Mouse (Mus musculus) 416B (cell line): ENCODE measurements around the gene Cds1.

Experiments used
- DNase-seq: peaks from one replicate; pipeline ENCODE4 v3.0.0; 2011; ENCODE audit warnings: low read depth

The Cds1 gene

GRCm38 (mm10) chr5:101764554-101765347 lies at the start of gene Cds1:
Cds1 (plus strand) TSS chr5:101765130.
- no peak for DNase-seq

GRCm38 (mm10) chr5:101724216-101724615 lies 40.7 kb upstream of the Cds1 start:
- DNase-seq, result no peak

- no peak for DNase-seq
Observed at GRCm38 (mm10) chr5:101724756-101725155, 40.2 kb upstream of the Cds1 start.

- DNase-seq, result no peak
Observed at GRCm38 (mm10) chr5:101725703-101726102, 39.2 kb upstream of the Cds1 start.

DNA sequence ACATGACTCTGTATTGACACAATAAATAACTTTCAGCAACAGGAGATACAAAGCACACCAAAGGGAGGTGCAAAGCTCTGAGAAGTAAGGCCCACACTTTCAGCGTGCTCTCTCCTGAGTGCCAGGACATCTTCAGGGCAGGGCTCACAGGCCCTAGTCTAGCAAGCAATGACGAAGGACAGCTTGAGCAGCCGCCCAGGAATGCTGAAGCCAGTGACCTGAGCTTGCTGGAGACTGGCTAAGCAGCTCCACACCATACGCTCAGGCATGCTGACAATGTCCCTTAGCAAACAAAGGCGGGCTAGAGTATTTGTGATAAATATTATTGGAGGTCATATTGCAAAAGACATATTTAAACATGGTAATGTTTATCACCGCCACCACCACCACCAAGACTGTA lies 38.6 kb upstream of the Cds1 start:
- DNase-seq, result no peak

DNA sequence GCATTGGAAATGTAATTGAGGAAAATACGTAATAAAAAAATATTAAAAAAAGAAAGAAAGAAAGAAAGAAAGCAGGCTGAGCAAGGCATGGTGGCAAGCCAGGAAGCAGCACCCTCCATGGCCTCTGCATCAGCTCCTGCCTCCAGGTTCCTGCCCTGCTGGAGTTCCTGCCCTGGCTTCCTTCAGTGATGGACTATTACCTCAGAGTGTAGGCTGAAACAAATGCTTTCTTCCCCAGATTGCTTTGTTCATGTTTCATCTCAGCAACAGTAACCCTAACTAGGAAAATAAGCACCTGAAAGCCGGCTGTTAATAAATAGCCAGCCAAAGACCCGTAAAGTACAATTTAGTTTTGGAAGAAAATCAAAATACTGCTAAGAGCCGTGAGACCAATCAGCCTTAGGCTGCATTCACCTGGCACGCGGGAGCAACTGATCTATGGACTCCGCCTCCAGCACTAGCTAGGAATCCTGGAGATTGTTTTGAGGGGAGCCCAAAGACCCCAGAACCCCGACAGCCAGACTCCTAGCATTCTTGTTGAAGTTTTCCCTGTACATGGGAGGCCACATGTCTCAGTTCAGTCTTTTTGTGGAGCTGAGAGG lies 36.5 kb upstream of the Cds1 start:
- DNase-seq, result no peak

DNA sequence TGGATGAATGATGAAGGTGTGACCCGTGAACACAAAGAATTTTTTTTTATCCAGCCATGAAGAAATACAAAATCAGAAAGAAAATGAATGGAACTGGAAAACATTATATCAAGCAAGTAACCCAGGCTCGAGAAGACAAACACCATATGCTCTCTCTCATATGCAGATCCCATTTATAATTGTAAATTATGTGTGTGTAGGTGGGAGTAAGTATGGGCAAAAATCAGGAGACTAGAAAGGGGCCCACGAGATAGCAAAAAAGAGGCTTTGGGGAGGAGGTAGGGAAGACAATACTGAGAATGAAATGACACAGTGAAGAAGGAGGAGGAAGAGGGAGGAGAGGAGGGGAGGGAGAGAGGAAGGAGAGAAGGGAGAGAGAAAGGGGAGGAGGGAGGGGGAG lies 27.6 kb upstream of the Cds1 start:
- no peak for DNase-seq

GRCm38 (mm10) chr5:101740471-101741223 lies 24.3 kb upstream of the Cds1 start:
- no peak for DNase-seq

GRCm38 (mm10) chr5:101741224-101741591 lies 23.7 kb upstream of the Cds1 start:
- no peak for DNase-seq

DNA sequence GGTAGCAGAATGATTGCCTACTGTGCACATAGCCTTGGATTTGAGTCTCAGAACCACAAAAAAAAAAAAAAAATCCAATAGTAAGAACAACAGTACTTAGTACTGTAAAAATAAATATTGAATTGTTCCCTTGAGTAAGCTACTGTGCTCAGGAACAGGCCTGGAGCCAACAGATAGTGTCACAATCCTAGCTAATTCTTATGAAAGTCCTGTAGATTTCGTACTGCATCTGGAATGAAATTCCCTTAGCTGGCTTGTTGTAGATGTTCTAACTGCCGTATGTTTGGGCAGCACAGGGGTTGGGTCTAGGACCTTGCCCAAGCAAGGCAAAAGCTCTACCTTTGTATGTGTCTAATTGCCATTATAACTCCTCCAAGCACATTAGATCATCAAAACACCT lies 22.9 kb upstream of the Cds1 start:
- no peak for DNase-seq

DNA sequence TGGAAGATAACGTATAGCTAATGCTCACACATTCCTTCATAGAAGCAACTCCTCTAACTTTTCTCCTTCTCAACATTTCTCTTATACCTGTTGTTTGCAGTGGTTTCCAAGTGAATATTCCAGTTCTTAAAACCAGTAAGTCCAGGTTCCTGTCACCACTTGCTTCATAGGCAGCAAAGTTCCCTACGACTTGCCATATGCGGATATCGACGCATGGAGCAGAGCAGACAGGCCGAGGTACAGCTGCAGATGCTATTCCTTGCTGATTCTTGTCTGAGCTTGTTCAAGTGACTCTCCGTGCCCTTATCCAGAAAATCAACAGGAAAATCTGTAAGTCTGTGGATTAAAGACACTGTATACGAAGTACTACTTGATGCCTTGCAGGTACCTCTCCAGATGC lies 22.5 kb upstream of the Cds1 start:
- no peak for DNase-seq

DNA sequence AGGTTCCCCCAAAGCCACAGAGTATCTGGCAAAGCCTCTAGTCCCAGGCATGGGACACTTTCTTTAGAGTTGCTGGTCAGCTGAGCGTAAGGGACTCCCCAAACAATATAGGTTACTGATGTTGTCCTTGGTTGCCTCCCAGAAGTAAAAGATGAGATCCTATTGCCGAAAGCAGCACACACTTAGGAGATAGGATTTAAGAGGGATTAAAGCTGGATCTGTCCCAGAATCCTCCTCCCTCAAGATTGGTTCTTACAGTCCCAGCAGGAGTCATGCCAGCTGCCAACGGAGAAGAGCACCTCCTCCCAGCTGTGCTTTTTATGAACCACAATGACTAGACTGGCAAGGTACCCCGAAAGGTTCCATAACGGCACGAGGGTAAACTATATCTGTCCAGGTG lies 20.0 kb upstream of the Cds1 start:
- DNase-seq, result no peak

GRCm38 (mm10) chr5:101753680-101754079 lies 11.2 kb upstream of the Cds1 start:
- peak; percentile 11 for DNase-seq

GRCm38 (mm10) chr5:101757669-101758068 lies 7.3 kb upstream of the Cds1 start:
- DNase-seq, result no peak

GRCm38 (mm10) chr5:101761685-101762084 lies 3.2 kb upstream of the Cds1 start:
- DNase-seq, result no peak

DNA sequence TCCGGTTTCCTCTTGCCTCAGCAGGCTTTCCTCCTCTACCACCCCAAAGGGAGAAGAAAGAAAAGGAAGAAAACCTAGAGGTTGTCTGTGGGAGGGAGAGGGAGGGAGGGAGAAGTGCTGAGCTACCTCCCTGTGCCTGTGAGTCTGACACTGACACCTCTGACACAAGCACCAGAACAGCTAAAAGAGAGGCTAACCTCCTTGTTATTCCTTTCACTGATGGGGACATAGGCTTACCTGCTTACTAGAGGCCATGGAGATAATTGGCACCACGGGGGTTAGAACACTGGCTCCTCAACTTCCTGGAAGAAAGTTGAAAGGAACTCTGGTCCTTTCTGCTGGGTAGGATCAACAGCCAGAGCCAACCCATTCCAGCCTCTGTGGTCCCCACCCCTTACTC lies 1.4 kb upstream of the Cds1 start:
- no peak for DNase-seq

GRCm38 (mm10) chr5:101765390-101765901 lies 516 bp downstream of the Cds1 start:
- DNase-seq, result no peak

DNA sequence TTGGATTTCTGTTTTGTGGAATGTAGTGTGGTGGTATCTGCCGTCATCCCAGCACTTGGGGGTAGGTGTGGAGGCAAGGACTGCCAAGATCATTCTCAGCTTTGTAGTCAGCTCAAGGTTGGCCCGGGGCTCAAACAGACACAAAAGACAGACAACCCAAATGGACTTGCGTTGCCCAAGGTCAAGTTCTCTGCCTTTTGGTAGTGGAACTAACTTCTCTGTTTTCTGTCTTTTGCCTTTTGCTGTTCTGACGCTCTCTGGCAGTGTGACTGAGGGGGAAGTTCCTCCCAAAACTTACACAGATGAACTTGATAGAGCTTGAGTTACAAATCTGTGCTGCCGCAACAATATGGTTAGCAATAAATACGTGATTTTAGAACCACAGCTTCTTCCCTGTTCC lies 1.3 kb downstream of the Cds1 start:
- DNase-seq, result no peak

GRCm38 (mm10) chr5:101767086-101767485 lies 2.2 kb downstream of the Cds1 start:
- no peak for DNase-seq

GRCm38 (mm10) chr5:101767486-101767885 lies 2.6 kb downstream of the Cds1 start:
- no peak for DNase-seq

DNA sequence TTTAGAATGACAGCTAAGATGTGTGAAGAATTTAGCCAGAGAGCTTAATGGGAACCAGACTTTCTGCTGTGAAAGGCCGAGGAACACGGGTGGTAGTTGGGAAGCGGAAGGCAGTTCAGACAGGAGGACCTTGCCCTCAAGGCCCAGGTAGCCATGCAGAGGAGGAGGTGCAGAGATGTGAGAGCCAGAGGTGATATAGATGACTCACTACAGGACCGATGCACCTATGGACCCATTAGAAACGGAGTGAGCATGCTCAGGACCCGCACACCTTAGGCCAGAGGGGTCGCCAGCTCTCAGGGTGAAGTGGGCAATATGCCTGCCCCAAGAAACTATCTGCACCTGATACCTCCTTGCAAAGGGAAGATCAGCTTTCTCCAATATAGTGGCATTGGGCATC lies 3.6 kb downstream of the Cds1 start:
- no peak for DNase-seq

DNA sequence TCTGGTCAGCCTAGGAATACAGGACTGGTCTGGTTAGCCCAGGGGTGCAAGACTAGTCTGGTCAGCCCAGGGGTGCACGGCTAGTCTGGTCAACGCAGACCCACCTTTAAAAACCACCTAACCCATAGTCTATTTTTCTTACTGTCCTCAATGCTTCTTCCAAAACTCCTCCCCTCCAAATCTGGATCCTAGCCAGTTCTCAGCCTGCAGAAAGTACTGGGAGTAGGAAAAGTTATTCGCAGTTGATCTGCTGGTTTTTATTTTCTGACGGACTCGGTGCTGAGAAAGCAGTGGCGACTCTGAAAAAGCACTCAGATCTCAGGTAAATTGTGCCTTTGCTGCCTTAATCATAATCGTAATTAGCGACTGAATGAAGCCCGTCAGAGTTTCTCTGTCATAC lies 7.7 kb downstream of the Cds1 start:
- DNase-seq, result no peak

- DNase-seq, result no peak
Observed at GRCm38 (mm10) chr5:101775262-101775661, 10.3 kb downstream of the Cds1 start.
